Mouse (Mus musculus): ENCODE results near the gene BC017158. TPM values are rescaled to one million over a fixed set of nuclear protein-coding genes. Genes with fewer than 3 reads are reported as not detected.

The BC017158 gene
- polyA plus RNA-seq, 1 experiment from 2014 or later: 38.6 TPM

Small RNA genes lying within 50 kb of the gene (microRNA-seq; reads per million reads assigned to microRNA genes)
- gene Mir3103: 1.5 reads per million

Other genes starting within 250 kb of the BC017158 start
- 1.4 and 1.5 TPM in 2 replicates for gene Itgam, start 235.5 kb downstream of the BC017158 start, polyA plus RNA-seq (2015; fragmentation: Nextera tagmentation; extraction: Ambion mirVana)
- gene Gm49368, start 235.5 kb downstream of the BC017158 start, polyA plus RNA-seq (2015; fragmentation: Nextera tagmentation; extraction: Ambion mirVana): not detected in 2 replicates
- gene Itgax, start 168.6 kb downstream of the BC017158 start, polyA plus RNA-seq (2015; fragmentation: Nextera tagmentation; extraction: Ambion mirVana): 0.05 and 0.19 TPM in 2 replicates
- 0.10 TPM in 1 of 2 replicates, not detected in the other for gene Itgad, start 143.8 kb downstream of the BC017158 start, polyA plus RNA-seq (2015; fragmentation: Nextera tagmentation; extraction: Ambion mirVana)
- gene Cox6a2, start 91.8 kb downstream of the BC017158 start, polyA plus RNA-seq (2015; fragmentation: Nextera tagmentation; extraction: Ambion mirVana): 19.0 and 23.9 TPM in 2 replicates
- 22.4 and 24.5 TPM in 2 replicates for gene Armc5, start 60.8 kb downstream of the BC017158 start, polyA plus RNA-seq (2015; fragmentation: Nextera tagmentation; extraction: Ambion mirVana)
- gene 9130023H24Rik, start 60.1 kb downstream of the BC017158 start, polyA plus RNA-seq (2015; fragmentation: Nextera tagmentation; extraction: Ambion mirVana): 8.2 and 9.1 TPM in 2 replicates
- gene Tgfb1i1, start 51.4 kb downstream of the BC017158 start, polyA plus RNA-seq (2015; fragmentation: Nextera tagmentation; extraction: Ambion mirVana): 173 and 178 TPM in 2 replicates
- gene Slc5a2, start 32.5 kb downstream of the BC017158 start, polyA plus RNA-seq (2015; fragmentation: Nextera tagmentation; extraction: Ambion mirVana): 0.15 and 0.19 TPM in 2 replicates
- 35.1 and 36.6 TPM in 2 replicates for gene Rgs10, start 120.6 kb upstream of the BC017158 start, polyA plus RNA-seq (2015; fragmentation: Nextera tagmentation; extraction: Ambion mirVana)
- gene Tial1, start 163.5 kb upstream of the BC017158 start, polyA plus RNA-seq (2015; fragmentation: Nextera tagmentation; extraction: Ambion mirVana): 24.9 and 26.2 TPM in 2 replicates
- gene Bag3, start 225.4 kb upstream of the BC017158 start, polyA plus RNA-seq (2015; fragmentation: Nextera tagmentation; extraction: Ambion mirVana): 18.3 and 18.4 TPM in 2 replicates